Mouse (Mus musculus): ENCODE results near the gene Cda. TPM values are rescaled to one million over a fixed set of nuclear protein-coding genes. Genes with fewer than 3 reads are reported as not detected.
"Not testable (repeated sequence)": the region's sequence is repeated elsewhere in the genome, so short reads cannot be mapped to it uniquely, and the experiment has no call there.

Gene Cda
- polyA plus RNA-seq, 1 experiment from 2014 or later: 17.5 TPM

- Histone ChIP-seq H3K4me3 (ENCODE audit: low read depth, low read length) (no peak overlapping the region), H3K4me1 (replicated peaks; ENCODE audit: control insufficient read depth, insufficient read depth, low read length) (no peaks in the 10 kb centered on the region), H3K9ac (ENCODE audit: low read length) (no peak overlapping the region), H3K27me3 (replicated peaks; ENCODE audit: control insufficient read depth, insufficient read depth, low read length) (no peaks in the 10 kb centered on the region), H3K9me3 (ENCODE audit: control insufficient read depth, low read length) (no peaks in the 10 kb centered on the region), H3K27ac (ENCODE audit: low read depth) (no peak overlapping the region), H3K36me3 (ENCODE audit: control insufficient read depth, insufficient read depth, low read length) (no peaks in the 10 kb centered on the region), H3K4me2 (ENCODE audit: low read length) (no peak overlapping the region)
- DNase-seq (ENCODE audit: low spot score) (no peak), ATAC-seq (replicated peaks; ENCODE audit: low FRiP score, low TSS enrichment, low read depth) (no peak)
- WGBS: 79% methylated on average over 12 of the region's 12 CpGs
These were observed 32.8 kb downstream of the Cda start for GRCm38 (mm10) chr4:138335036-138335435.

GRCm38 (mm10) chr4:138333135-138333534 is 34.7 kb downstream of the Cda start:
- no peaks in the 10 kb centered on the region for H3K9me3 ChIP-seq (ENCODE audit: control insufficient read depth, low read length)
- H3K4me2 ChIP-seq (ENCODE audit: low read length): no peak overlapping the region
- H3K36me3 ChIP-seq (ENCODE audit: control insufficient read depth, insufficient read depth, low read length): no peaks in the 10 kb centered on the region
- H3K9ac ChIP-seq (ENCODE audit: low read length): no peak overlapping the region
- no peak overlapping the region for H3K27ac ChIP-seq (ENCODE audit: low read depth)
- H3K4me3 ChIP-seq (ENCODE audit: low read depth, low read length): no peak overlapping the region
- WGBS: 80% methylated on average over 4 of the region's 4 CpGs
- DNase-seq (ENCODE audit: low spot score) (no peak), ATAC-seq (replicated peaks; ENCODE audit: low FRiP score, low TSS enrichment, low read depth) (peak; percentile 61; the same call in 1 of the 2 replicates)
- no peaks in the 10 kb centered on the region for H3K4me1 ChIP-seq (replicated peaks; ENCODE audit: control insufficient read depth, insufficient read depth, low read length)
- H3K27me3 ChIP-seq (replicated peaks; ENCODE audit: control insufficient read depth, insufficient read depth, low read length): no peaks in the 10 kb centered on the region

GRCm38 (mm10) chr4:138331647-138332046 is 36.1 kb downstream of the Cda start:
- Histone ChIP-seq H3K36me3 (ENCODE audit: control insufficient read depth, insufficient read depth, low read length) (no peaks in the 10 kb centered on the region), H3K9ac (ENCODE audit: low read length) (no peak overlapping the region), H3K4me1 (replicated peaks; ENCODE audit: control insufficient read depth, insufficient read depth, low read length) (peaks cover under 1% of the 10 kb centered on the region; the same call in 1 of the 2 replicates), H3K27ac (ENCODE audit: low read depth) (no peak overlapping the region), H3K4me3 (ENCODE audit: low read depth, low read length) (no peak overlapping the region), H3K4me2 (ENCODE audit: low read length) (no peak overlapping the region), H3K9me3 (ENCODE audit: control insufficient read depth, low read length) (no peaks in the 10 kb centered on the region), H3K27me3 (replicated peaks; ENCODE audit: control insufficient read depth, insufficient read depth, low read length) (no peaks in the 10 kb centered on the region)
- DNase-seq (ENCODE audit: low spot score): no peak
- 81% methylated on average over 9 of the region's 9 CpGs for WGBS
- ATAC-seq (replicated peaks; ENCODE audit: low FRiP score, low TSS enrichment, low read depth): no peak

GRCm38 (mm10) chr4:138330264-138330671 is 37.5 kb downstream of the Cda start:
- DNase-seq (ENCODE audit: low spot score): no peak
- no peak overlapping the region for H3K9ac ChIP-seq (ENCODE audit: low read length)
- no peaks in the 10 kb centered on the region for H3K9me3 ChIP-seq (ENCODE audit: control insufficient read depth, low read length)
- no peak for ATAC-seq (replicated peaks; ENCODE audit: low FRiP score, low TSS enrichment, low read depth)
- no peak overlapping the region for H3K27ac ChIP-seq (ENCODE audit: low read depth)
- H3K27me3 ChIP-seq (replicated peaks; ENCODE audit: control insufficient read depth, insufficient read depth, low read length): no peaks in the 10 kb centered on the region
- 21% methylated on average over 15 of the region's 15 CpGs for WGBS
- H3K4me2 ChIP-seq (ENCODE audit: low read length): no peak overlapping the region
- no peak overlapping the region for H3K4me3 ChIP-seq (ENCODE audit: low read depth, low read length)
- no peaks in the 10 kb centered on the region for H3K36me3 ChIP-seq (ENCODE audit: control insufficient read depth, insufficient read depth, low read length)
- H3K4me1 ChIP-seq (replicated peaks; ENCODE audit: control insufficient read depth, insufficient read depth, low read length): peaks cover 5% of the 10 kb centered on the region; the same call in 1 of the 2 replicates

GRCm38 (mm10) chr4:138327891-138328470 is 39.8 kb downstream of the Cda start:
- H3K27ac ChIP-seq (ENCODE audit: low read depth): peak overlapping the region; percentile 27; the same call in 1 of the 2 replicates
- 61% methylated on average over 7 of the region's 7 CpGs for WGBS

GRCm38 (mm10) chr4:138327155-138327554 is 40.6 kb downstream of the Cda start:
- H3K9ac ChIP-seq (ENCODE audit: low read length); H3K4me3 ChIP-seq (ENCODE audit: low read depth, low read length); H3K36me3 ChIP-seq (ENCODE audit: control insufficient read depth, insufficient read depth, low read length); H3K4me1 ChIP-seq (replicated peaks; ENCODE audit: control insufficient read depth, insufficient read depth, low read length); H3K27me3 ChIP-seq (replicated peaks; ENCODE audit: control insufficient read depth, insufficient read depth, low read length); DNase-seq (ENCODE audit: low spot score); ATAC-seq (replicated peaks; ENCODE audit: low FRiP score, low TSS enrichment, low read depth); H3K4me2 ChIP-seq (ENCODE audit: low read length); H3K27ac ChIP-seq (ENCODE audit: low read depth); H3K9me3 ChIP-seq (ENCODE audit: control insufficient read depth, low read length): not testable (repeated sequence)
- WGBS: 60% methylated on average over 7 of the region's 12 CpGs

More at GRCm38 (mm10) chr4:138327891-138328470, 39.8 kb downstream of the Cda start:
- DNase-seq (ENCODE audit: low spot score) (no peak), ATAC-seq (replicated peaks; ENCODE audit: low FRiP score, low TSS enrichment, low read depth) (no peak)
- Histone ChIP-seq H3K27me3 (replicated peaks; ENCODE audit: control insufficient read depth, insufficient read depth, low read length) (no peaks in the 10 kb centered on the region), H3K4me3 (ENCODE audit: low read depth, low read length) (peak overlapping the region; percentile 23; the same call in 1 of the 2 replicates), H3K9ac (ENCODE audit: low read length) (no peak overlapping the region), H3K4me1 (replicated peaks; ENCODE audit: control insufficient read depth, insufficient read depth, low read length) (peaks cover 9% of the 10 kb centered on the region), H3K4me2 (ENCODE audit: low read length) (peak overlapping the region; percentile 36), H3K9me3 (ENCODE audit: control insufficient read depth, low read length) (no peaks in the 10 kb centered on the region), H3K36me3 (ENCODE audit: control insufficient read depth, insufficient read depth, low read length) (no peaks in the 10 kb centered on the region)

GRCm38 (mm10) chr4:138326077-138326695 is 41.6 kb downstream of the Cda start, which contains the start of gene Pink1:
Gene Pink1, minus strand, starts transcription at chr4:138326307.
- peak; percentile 95 for DNase-seq (ENCODE audit: low spot score)
- H3K36me3 ChIP-seq (ENCODE audit: control insufficient read depth, insufficient read depth, low read length): no peaks in the 10 kb centered on the region
- H3K4me1 ChIP-seq (replicated peaks; ENCODE audit: control insufficient read depth, insufficient read depth, low read length): peaks cover 9% of the 10 kb centered on the region
- peak within 1 kb of the TSS; percentile 45 for H3K4me2 ChIP-seq (ENCODE audit: low read length)
- WGBS: 4% methylated on average over 41 of the region's 41 CpGs
- H3K9me3 ChIP-seq (ENCODE audit: control insufficient read depth, low read length): no peaks in the 10 kb centered on the region
- H3K4me3 ChIP-seq (ENCODE audit: low read depth, low read length): peak within 1 kb of the TSS; percentile 81
- H3K27me3 ChIP-seq (replicated peaks; ENCODE audit: control insufficient read depth, insufficient read depth, low read length): no peaks in the 10 kb centered on the region
- ATAC-seq (replicated peaks; ENCODE audit: low FRiP score, low TSS enrichment, low read depth): peak; percentile 72
- peak within 1 kb of the TSS; percentile 94 for H3K27ac ChIP-seq (ENCODE audit: low read depth)
- H3K9ac ChIP-seq (ENCODE audit: low read length): peak within 1 kb of the TSS; percentile 89

GRCm38 (mm10) chr4:138325466-138326076 is 42.2 kb downstream of the Cda start:
- H3K36me3 ChIP-seq (ENCODE audit: control insufficient read depth, insufficient read depth, low read length): peaks cover under 1% of the 10 kb centered on the region; the same call in 1 of the 2 replicates
- H3K27me3 ChIP-seq (replicated peaks; ENCODE audit: control insufficient read depth, insufficient read depth, low read length): no peaks in the 10 kb centered on the region
- DNase-seq (ENCODE audit: low spot score) (peak; percentile 97), ATAC-seq (replicated peaks; ENCODE audit: low FRiP score, low TSS enrichment, low read depth) (peak; percentile 85)
- H3K4me1 ChIP-seq (replicated peaks; ENCODE audit: control insufficient read depth, insufficient read depth, low read length): peaks cover 9% of the 10 kb centered on the region
- peak overlapping the region; percentile 45 for H3K4me2 ChIP-seq (ENCODE audit: low read length)
- H3K27ac ChIP-seq (ENCODE audit: low read depth): peak overlapping the region; percentile 94
- H3K9ac ChIP-seq (ENCODE audit: low read length): peak overlapping the region; percentile 89
- H3K4me3 ChIP-seq (ENCODE audit: low read depth, low read length): peak overlapping the region; percentile 81
- H3K9me3 ChIP-seq (ENCODE audit: control insufficient read depth, low read length): no peaks in the 10 kb centered on the region
- WGBS: under 1% methylated on average over 38 of the region's 45 CpGs
